Mouse (Mus musculus): ENCODE measurements around the gene Rergl. TPM values are rescaled to one million over a fixed set of nuclear protein-coding genes. Genes with fewer than 3 reads are reported as not detected.

Gene Rergl
- polyA plus RNA-seq, 1 experiment, result not detected

DNA sequence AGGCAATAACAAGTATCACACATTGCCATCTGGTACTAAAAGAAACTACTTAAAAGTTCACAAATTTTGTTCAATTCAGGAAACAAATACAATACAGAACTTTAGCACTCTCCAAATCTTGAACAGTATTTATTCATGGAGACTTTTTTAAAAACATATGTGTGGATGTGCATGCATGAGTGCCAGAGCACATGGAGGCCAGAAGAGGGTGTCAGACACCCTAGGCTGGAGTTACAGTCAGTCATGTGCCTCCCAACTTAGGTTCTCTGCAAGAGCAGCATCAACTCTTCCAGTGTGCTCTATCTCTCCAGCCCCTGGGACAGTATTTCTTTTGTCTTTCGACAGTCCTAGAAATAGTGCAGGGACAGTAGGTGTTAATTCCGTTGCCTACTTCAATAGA, 37.5 kb downstream of the Rergl start:
- no peaks in the 10 kb centered on the region for H3K4me1 ChIP-seq (ENCODE audit: control insufficient read depth, insufficient read depth, insufficient read length, low read length)
- no peak overlapping the region for H3K4me3 ChIP-seq (ENCODE audit: low read depth, low read length)
- no peak overlapping the region for H3K27ac ChIP-seq (ENCODE audit: insufficient read depth, low read depth, low read length)
- no peak for TF ChIP-seq CTCF (IDR thresholded peaks at IDR 0.05; ENCODE audit: extremely low read depth, insufficient read length, insufficient replicate concordance, low read depth, low read length)
- no peaks in the 10 kb centered on the region for H3K27me3 ChIP-seq (ENCODE audit: control insufficient read depth, insufficient read depth, low read length)
- WGBS, result 79% methylated on average over 2 of the region's 2 CpGs
- no peaks in the 10 kb centered on the region for H3K36me3 ChIP-seq (ENCODE audit: control insufficient read depth, insufficient read depth, low read length)

DNA sequence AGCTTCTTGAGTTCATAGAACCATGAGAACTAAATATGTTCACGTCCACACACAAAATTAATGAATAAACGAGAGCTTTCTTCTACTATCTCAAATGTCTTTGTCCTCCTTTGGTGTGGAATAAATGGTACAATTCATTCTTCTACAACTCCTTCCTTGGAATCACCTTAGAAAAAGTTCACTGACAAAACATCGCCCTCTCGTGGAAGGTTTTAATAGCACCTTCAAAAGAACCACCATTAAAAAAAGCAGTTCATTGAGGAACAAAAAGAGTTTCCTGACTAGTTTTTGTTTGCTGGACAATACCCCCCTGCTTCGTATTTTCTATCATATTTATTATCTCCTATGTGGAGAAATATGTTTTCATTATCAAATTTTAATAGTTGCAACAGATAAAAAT, 40.7 kb downstream of the Rergl start:
- no peak for TF ChIP-seq CTCF (IDR thresholded peaks at IDR 0.05; ENCODE audit: extremely low read depth, insufficient read length, insufficient replicate concordance, low read depth, low read length)
- no peak for TF ChIP-seq POLR2A (IDR thresholded peaks at IDR 0.05; ENCODE audit: low read depth, low read length)

DNA sequence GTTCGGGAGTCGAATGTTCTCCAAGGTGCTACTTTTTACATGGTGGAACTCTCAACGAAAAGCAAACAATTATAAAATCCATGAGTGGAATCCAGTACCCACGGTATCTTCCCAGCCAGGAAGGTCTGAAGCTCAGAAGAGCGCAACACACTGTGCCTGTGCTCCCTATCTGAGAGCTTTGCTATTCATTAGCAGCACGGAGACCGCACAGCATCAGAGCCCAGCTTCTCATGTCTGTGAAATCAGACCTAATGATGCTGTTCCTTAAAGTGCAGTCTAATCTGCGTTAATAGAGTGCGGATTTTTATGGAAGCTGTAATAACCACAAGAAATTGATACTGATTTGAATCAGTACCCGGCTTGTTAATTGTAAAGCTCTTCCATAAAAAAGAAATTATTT, 41.3 kb downstream of the Rergl start:
- TF ChIP-seq CTCF (IDR thresholded peaks at IDR 0.05; ENCODE audit: extremely low read depth, insufficient read length, insufficient replicate concordance, low read depth, low read length) (no peak), POLR2A (IDR thresholded peaks at IDR 0.05; ENCODE audit: low read depth, low read length) (no peak)
- no peaks in the 10 kb centered on the region for H3K27me3 ChIP-seq (ENCODE audit: control insufficient read depth, insufficient read depth, low read length)
- no peak overlapping the region for H3K27ac ChIP-seq (ENCODE audit: insufficient read depth, low read depth, low read length)
- H3K36me3 ChIP-seq (ENCODE audit: control insufficient read depth, insufficient read depth, low read length), result no peaks in the 10 kb centered on the region
- no peaks in the 10 kb centered on the region for H3K4me1 ChIP-seq (ENCODE audit: control insufficient read depth, insufficient read depth, insufficient read length, low read length)
- no peak overlapping the region for H3K4me3 ChIP-seq (ENCODE audit: low read depth, low read length)
- WGBS, result 83% methylated on average over 10 of the region's 10 CpGs

More for the DNA sequence above, 40.7 kb downstream of the Rergl start:
- no peaks in the 10 kb centered on the region for H3K4me1 ChIP-seq (ENCODE audit: control insufficient read depth, insufficient read depth, insufficient read length, low read length)
- no peaks in the 10 kb centered on the region for H3K27me3 ChIP-seq (ENCODE audit: control insufficient read depth, insufficient read depth, low read length)
- WGBS, result 31% methylated on average over 5 of the region's 5 CpGs
- no peak overlapping the region for H3K4me3 ChIP-seq (ENCODE audit: low read depth, low read length)
- H3K27ac ChIP-seq (ENCODE audit: insufficient read depth, low read depth, low read length), result no peak overlapping the region
- no peaks in the 10 kb centered on the region for H3K36me3 ChIP-seq (ENCODE audit: control insufficient read depth, insufficient read depth, low read length)

DNA sequence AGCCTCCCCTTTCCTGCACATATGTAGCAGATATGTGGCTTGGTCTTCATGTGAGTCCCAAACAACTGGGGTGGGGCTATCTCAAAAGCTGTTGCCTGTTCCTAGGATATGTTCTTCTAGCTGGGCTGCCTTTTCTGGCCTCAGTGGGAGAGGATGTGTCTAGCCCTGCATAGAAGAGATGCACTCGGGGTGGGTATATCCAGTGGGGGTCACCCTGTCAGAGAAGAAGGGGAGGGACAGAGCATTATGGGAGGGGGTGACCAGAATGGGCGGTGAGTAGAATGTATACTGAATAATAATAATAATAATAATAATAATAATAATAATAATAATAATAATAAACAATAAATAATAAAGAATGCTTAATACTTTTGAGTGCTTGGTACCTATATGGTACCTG, 57.8 kb downstream of the Rergl start:
- Histone ChIP-seq H3K4me1 (ENCODE audit: control insufficient read depth, insufficient read depth, insufficient read length, low read length) (no peaks in the 10 kb centered on the region), H3K36me3 (ENCODE audit: control insufficient read depth, insufficient read depth, low read length) (no peaks in the 10 kb centered on the region), H3K27ac (ENCODE audit: insufficient read depth, low read depth, low read length) (no peak overlapping the region), H3K27me3 (ENCODE audit: control insufficient read depth, insufficient read depth, low read length) (no peaks in the 10 kb centered on the region), H3K4me3 (ENCODE audit: low read depth, low read length) (no peak overlapping the region)
- no peak for TF ChIP-seq POLR2A (IDR thresholded peaks at IDR 0.05; ENCODE audit: low read depth, low read length)
- no peak for TF ChIP-seq CTCF (IDR thresholded peaks at IDR 0.05; ENCODE audit: extremely low read depth, insufficient read length, insufficient replicate concordance, low read depth, low read length)
- WGBS, result 81% methylated on average over 2 of the region's 2 CpGs

Other genes starting within 250 kb of the Rergl start
- 0.15 and 0.85 TPM in 2 replicates for gene Pik3c2g, start 85.2 kb upstream of the Rergl start, polyA plus RNA-seq (2012; rRNA removed)

All from small intestine, adult 2 months (tissue).